Mouse (Mus musculus): ENCODE data around the gene Hid1.

The Hid1 gene

DNA sequence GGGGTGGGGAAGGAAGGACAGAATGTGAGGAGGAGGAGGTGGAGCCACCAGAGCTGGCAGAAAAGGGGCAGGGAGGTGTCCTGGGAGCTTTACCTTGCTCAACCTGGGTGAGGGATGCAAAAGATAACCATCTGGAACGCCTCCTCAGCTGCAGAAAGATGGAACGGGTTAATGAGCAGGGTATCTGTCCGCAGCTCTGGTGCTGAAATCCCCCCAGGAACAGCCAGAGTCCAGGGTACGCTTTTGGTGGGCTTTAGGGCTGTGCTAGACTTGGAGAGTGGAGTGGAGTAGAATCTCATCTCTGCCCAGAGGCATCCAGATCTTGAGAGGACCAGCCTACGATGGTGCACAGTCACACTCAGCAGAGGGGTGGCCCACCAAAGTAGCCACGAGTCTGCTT lies 31.4 kb downstream of the Hid1 start:
- DNase-seq (ENCODE audit: inconsistent ontology term): no peak

DNA sequence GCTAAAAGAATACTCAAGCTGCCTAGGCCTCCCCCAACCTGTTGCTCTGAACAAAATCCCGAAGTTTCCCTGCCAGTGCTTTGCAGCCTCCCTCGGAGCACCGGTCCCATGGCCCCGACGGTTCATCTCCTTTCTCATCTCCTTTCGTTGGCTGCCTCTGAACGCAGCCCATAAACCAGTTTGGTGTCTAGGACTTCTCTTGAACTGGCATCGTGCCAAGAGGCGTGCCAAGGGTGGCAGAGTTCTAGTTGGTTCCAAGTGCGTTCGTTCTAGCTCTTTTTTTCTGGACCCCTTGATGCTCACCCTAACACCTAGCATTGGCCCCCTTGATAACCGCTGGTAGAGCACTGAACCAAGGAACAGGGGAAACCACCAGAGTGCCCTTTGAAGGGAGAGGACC lies 32.3 kb downstream of the Hid1 start:
- no peak for DNase-seq (ENCODE audit: inconsistent ontology term)

DNA sequence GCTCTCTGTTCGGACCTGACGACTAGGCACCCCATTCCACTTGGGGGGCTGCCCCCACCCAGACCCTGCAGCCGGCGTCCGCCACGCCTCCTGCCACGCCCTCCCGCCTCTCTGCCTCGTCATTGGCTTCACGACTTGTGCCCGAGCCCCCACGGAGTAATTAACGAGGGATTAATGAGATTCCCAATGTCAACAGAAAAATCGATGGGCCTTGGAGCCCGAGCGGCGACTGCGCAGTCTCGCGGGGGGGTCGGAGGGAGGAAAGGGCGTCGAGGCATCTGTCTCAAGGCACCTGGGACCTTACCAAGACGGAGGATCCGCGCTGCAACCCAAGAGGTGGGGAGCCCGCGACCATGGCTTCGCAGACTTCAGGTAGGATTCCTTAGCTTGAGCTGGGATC lies 33.0 kb downstream of the Hid1 start, which contains the start of gene Otop3:
Gene Otop3 (plus strand): TSS at position 201 of the 400 bp plus-strand sequence.
- no peak for DNase-seq (ENCODE audit: inconsistent ontology term)

DNA sequence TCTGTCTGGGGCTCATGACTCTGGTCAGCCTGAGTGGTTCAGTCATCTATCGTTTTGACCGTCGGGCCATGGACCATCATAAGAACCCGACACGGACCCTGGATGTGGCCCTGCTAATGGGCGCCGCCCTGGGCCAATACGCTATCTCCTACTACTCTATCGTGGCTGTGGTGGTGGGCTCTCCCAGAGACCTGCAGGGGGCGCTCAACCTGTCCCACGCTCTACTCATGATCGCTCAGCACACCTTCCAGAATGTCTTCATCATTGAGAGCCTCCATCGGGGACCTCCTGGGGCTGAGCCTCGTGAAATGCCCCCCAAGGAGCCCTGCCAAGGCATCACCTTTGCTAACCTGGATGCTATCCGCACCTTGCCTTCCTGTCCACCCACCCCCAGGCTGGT lies 38.2 kb downstream of the Hid1 start:
- DNase-seq (ENCODE audit: inconsistent ontology term): no peak

DNA sequence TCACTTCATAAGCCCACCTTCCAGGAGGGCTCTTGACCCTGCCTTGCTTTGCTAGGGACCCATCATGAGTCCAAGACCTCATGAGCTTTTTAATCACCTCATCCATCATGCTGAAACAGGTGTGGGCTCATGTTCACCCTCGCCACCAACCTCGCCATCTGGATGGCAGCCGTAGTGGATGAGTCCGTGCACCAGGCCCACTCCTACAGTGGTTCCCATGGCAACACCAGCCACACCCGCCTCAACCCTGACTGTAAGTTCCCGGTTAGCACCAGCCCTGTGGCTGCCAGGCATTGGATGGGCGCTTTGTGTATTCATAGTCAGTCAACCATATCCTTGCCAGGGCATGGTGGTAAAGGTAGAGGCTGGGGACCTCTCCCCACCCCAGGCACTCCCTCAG lies 40.8 kb downstream of the Hid1 start:
- DNase-seq (ENCODE audit: inconsistent ontology term): no peak

DNA sequence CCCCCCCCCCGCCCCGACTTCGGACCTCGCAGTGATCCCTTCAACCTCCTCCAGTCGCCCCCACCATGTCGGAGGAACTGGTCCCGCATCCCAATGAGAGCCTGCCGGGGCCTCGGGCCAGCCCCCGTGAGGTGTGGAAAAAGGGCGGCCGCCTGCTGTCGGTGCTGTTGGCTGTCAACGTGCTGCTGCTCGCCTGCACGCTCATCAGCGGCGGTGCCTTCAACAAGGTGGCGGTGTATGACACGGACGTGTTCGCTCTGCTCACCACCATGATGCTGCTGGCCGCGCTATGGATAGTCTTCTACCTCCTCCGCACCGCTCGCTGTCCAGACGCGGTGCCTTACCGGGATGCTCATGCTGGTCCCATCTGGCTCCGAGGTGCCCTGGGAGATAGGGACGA lies 44.2 kb downstream of the Hid1 start:
- DNase-seq (ENCODE audit: inconsistent ontology term): no peak

DNA sequence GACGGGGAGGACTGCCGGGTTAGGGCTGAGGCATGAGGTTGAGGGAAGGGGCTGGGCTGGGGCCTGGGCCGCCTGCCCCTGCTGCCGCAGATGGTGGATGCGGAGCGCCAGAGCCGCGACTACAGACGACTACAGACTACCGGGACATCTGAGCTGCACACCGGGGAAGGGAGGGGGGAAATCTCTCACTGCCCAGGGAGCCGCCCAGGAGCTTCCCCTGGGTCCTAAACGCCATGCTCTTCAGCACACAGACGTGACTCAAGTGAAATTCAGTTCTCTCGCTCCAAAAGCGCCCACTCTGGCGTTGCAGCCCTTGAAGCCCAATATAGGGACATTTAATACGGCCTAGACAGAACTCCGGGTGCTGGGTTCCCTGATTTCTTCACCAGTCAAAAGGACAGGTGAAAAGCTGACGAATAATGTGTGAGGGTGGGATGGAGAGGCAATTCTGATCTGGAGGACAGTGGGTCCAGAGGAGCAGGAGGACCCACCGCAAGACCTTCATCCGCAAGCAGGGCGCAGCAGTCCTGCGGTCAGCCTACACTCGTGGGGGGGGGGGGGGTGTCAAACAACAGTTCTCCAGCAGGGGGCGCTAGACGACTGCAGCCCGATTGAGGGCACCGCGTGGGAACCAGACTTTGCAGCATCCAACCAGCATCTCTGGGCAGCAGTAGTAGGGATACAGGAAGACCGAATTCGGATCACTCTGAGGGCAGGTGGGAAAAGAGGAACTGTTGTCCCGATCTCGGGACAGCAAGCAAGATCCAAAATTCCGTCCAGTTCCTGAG lies 45.5 kb downstream of the Hid1 start, which contains the start of gene Ush1g:
Gene Ush1g (minus strand): TSS at position 136 of the 788 bp plus-strand sequence.
- DNase-seq (ENCODE audit: inconsistent ontology term): peak; percentile 78

DNA sequence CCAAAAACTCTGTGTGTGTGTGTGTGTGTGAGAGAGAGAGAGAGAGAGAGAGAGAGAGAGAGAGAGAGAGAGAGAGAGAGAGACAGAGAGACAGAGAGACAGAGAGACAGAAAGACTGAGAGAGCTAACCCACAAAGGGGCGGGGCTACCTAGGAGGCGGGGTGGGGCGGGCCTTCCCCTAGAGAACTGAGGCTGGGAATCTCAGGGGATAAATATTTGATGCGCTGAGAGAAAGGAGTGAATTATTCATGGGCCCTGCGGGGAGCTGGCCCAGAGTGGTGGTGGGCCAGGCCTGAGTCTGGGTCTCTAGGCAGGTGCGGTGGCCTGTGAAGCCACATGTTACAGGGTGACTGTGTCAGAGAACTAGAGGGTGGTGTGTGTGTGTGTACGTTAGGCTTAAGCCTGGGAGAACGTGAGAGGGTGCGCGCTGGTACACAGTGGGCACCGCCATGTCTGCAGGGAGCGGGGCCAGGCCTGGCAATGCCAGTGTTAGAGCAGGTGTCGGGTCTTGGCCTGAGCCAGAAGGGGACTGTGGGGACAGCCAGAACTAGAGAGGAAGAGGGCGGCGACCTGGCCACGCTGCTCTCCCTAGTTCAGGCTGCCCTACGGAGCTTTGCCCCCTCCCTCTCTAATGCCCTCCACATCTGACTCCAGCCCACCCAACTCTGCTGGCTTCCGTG lies 47.7 kb downstream of the Hid1 start:
- DNase-seq (ENCODE audit: inconsistent ontology term): no peak

DNA sequence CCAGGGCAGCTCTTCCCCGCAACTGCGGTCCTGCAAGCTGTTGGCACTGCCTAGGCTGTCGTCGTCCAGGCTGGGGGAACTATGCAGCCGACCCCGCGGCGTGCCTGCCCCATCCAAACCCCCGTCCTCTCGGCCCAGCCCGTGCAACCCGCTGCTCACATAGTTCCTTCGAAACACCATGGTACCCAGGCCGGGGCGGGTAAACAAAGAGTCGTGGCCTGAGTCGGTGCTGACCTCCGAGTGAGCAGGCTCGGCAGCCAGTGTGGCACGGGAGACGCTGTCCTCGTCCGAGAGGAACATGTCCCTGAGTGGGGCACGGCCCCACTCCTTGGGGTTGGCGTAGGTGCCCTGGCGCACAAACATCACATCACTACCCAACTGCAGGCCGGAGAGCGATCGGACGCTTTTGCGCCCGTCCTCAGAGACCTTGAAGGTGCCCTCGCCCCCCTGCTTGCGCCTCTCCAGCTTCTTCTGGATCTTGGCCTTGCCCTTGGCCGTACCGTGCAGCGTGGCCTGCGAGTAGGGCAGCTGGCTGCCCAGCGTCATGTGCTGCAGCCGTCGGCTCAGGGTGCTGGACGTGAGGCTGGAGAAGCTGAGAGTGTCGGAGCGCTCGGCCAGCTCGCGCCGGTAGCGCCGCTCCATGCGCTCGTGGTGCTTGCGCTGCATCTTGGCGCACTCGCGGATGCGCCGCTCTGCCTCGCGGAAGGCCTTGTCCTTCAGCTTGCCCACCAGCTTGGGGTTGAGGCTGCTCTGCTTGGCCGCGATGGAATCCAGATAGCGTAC lies 49.1 kb downstream of the Hid1 start:
- no peak for DNase-seq (ENCODE audit: inconsistent ontology term)

DNA sequence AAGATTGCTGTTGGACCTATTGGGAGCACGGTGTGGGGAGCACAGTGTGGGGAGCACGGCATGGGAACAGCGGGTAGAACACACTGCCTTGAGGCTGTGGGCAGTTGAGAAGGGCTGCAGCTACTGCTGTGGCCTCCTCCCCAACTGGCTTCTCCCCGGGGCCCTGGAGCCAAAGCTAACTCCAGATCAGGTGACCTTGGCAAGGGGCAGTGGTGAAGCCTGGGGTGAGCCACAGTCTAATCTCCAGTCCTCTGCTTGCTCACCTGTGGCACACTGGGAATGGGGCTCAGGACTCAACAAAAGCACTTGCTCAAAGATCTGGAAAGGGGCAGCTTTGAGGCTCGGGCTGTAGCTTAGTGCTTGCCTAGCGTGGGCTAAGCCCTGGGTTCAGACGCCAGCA lies 50.4 kb downstream of the Hid1 start:
- no peak for DNase-seq (ENCODE audit: inconsistent ontology term)

DNA sequence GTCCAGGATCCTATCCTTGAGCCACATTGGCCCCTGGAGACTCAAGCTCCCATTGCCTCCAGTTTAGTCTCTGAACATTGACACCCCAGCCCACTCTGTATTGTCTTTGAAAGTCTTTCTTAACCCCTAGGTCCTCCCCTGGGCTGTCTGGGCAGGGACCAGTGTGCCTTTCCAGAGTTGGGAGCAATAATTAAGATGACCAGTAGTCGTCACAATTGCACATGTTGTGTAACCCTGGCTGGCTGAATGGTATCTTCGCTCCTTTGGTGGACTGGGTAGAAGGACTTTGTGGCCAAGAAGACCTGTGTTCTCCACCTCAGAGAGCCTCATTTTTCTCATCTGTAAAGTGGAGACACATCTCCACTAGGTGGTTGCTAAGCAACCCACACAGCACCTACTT lies 53.3 kb downstream of the Hid1 start:
- no peak for DNase-seq (ENCODE audit: inconsistent ontology term)

DNA sequence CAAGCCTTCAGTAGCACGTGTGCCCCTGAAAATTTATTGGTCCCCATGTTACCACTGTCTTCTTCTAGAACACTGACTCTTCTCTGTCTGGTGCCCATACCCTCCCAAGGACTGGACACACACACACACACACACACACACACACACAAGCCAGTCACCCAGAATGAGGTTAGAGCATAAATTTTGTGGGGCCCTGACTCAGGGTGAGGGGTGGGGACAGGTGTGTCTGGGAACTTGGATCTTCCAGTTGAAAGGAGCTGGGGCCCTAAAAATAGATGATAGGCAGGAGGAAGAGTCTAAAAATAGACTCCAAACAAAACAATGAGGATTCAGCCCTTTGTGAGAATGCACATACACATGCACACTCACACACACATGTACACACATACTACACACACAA lies 58.8 kb downstream of the Hid1 start:
- no peak for DNase-seq (ENCODE audit: inconsistent ontology term)

DNA sequence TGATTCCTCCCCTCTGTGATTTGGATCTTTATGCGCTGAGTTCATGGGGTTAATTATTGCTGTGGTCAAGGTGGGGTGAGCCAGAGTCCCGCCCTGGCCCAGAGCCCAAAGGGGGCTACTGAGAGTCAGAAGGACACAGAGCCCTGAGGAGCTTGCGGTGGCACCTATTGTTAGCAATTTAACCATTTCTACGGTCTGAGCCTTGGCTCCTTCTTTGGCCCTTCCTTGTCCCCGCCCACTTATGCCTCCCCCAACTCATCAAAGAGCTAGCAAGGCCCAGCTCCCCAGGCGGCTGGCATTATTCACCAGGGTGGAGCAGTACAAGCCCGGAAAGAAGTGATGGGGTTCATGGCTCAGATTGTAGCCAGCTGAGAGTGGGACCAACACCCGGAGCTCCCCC lies 60.7 kb downstream of the Hid1 start, which contains the start of gene Otop2:
Gene Otop2 (plus strand): TSS at position 301 of the 400 bp plus-strand sequence.
- no peak for DNase-seq (ENCODE audit: inconsistent ontology term)

DNA sequence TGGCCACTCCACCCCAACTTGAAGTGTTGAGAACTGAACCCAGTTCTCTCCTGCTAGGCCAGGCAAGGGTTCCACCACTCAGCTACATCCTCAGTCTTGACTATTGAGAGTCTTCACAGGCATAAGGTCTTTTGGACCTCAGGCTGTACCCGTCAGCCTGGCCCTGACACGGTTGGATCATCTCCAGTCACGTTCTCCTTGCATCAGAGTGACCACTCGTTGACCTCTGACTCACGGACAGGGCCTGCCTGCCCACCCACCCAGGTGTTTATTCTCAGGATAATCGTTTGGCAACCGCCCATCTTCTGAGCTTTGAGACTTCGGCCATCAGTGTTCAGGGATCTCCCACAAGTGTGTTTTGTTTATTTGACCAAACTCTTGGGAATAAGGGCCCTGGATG lies 64.4 kb downstream of the Hid1 start:
- no peak for DNase-seq (ENCODE audit: inconsistent ontology term)

DNA sequence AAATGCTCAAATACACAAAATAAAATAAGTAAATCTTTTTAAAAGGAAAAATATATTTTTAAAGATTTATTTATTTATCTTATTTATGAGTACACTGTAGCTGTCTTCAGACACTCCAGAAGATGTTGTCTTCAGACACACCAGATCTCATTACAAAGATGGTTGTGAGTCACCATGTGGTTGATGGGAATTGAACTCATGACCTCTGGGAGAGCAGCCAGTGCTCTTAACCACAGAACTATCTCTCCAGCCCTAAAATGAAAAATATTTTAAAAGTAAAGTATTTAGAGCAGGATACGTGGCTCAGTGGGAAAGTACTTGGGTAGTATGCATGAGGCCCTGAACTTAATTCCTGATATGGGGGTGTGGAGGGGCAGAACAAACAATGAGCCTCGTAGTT lies 66.2 kb downstream of the Hid1 start:
- DNase-seq (ENCODE audit: inconsistent ontology term): no peak

DNA sequence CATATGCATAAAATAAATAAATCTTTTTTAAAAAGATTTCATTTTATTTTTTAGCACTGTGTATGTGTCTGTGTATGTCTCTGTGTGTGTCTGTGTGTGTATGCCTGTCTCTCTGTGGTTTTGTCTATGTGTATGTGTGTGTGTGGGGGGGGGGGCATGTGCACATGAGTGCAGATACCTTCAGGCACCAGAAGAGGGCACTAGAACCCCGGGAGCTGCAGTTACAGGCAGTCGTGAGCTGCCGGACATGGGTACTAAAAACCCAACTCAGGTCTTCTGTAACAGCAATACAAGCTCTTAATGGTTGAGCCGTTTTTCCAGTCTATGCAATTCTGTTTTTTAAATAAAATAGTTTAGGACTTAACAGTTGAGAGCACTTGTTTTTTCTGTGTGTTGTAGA lies 66.8 kb downstream of the Hid1 start:
- DNase-seq (ENCODE audit: inconsistent ontology term): no peak

DNA sequence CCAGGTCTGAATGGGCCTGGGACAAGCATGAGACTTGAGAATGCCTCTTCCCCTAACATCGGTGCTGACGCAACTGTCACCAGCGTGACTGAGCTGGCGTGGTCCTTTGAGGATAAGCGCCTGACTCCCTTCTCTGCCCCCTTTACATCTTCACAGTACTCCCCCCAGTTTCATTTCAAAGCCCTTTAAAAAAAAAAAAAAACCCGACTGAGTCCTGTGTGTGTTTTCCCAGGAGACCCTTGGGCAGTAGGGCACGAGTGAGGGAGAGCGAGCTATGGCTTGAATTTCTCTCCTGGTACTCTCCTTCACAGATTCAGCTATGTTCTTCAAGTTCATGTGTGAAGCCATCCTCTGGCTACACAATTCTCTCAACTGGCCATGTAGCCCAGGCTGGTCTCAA lies 69.4 kb downstream of the Hid1 start:
- DNase-seq (ENCODE audit: inconsistent ontology term): no peak
